ENCODE assay signal across 8 mouse cellular contexts in genomic region chr10:81648803-81649775, GRCm38 (mm10). TPM values are rescaled to one million over a fixed set of nuclear protein-coding genes. Genes with fewer than 3 reads are reported as not detected.
A peak's percentile ranks its signal among the peaks of the same experiment; 100 is the strongest.
DNase-seq lines count a peak whose midpoint lies in the region; ATAC-seq and TF ChIP-seq lines count a peak whose summit lies in the region.
"Not testable (repeated sequence)": the region's sequence is repeated elsewhere in the genome, so short reads cannot be mapped to it uniquely, and the experiment has no call there.

Gm10778 (plus strand) TSS chr10:81649059.

- DNase-seq in adrenal gland, postnatal 14 days = peak; percentile 90
- peak; percentile 91 for DNase-seq in embryonic facial prominence, embryonic 10.5 days (ENCODE audit: low spot score)
- peak; percentile 85 to 89 for DNase-seq in left cerebral cortex, postnatal 36 days (ENCODE audit: low spot score in 2 of 2)
- peak; percentile 92 for DNase-seq in midbrain, embryonic 10.5 days (ENCODE audit: low spot score)
- DNase-seq in right cerebral cortex, postnatal 36 days (ENCODE audit: low spot score in 2 of 2) = peak; percentile 74 to 81
- DNase-seq in yolk sac, embryonic 10.5 days (ENCODE audit: low spot score) = peak; percentile 90

- peak within 1 kb of the TSS; percentile 65 for H3K9ac ChIP-seq in intestine, postnatal 0 days (ENCODE audit: low read depth, low read length)

- H3K4me3 ChIP-seq in embryonic facial prominence, embryonic 10.5 days = peak within 1 kb of the TSS; percentile 67
- peak within 1 kb of the TSS; percentile 48 for H3K4me3 ChIP-seq in intestine, postnatal 0 days (ENCODE audit: low read depth, low read length)
- H3K4me3 ChIP-seq in midbrain, embryonic 10.5 days = peak within 1 kb of the TSS; percentile 62

- not testable (repeated sequence) for H3K4me1 ChIP-seq in embryonic facial prominence, embryonic 10.5 days; intestine, postnatal 0 days (replicated peaks; ENCODE audit: control insufficient read depth, insufficient read depth, low read length)
- peaks cover 18% of the 10 kb centered on the region for H3K4me1 ChIP-seq in midbrain, embryonic 10.5 days

- ATAC-seq in granulocyte monocyte progenitor cell, adult 5-6 weeks (replicated peaks; ENCODE audit: poor library complexity, severe bottlenecking) = peak; percentile 98
- peak; percentile 93 for ATAC-seq in intestine, postnatal 0 days

- 5% methylated on average over 39 of the region's 52 CpGs for WGBS in embryonic facial prominence, embryonic 10.5 days
- WGBS in intestine, postnatal 0 days = 3% methylated on average over 24 of the region's 52 CpGs
- WGBS in midbrain, embryonic 10.5 days = 5% methylated on average over 34 of the region's 52 CpGs

- not testable (repeated sequence) for H3K27me3 ChIP-seq in embryonic facial prominence, embryonic 10.5 days (replicated peaks; ENCODE audit: low read depth, poor library complexity, severe bottlenecking); intestine, postnatal 0 days (replicated peaks; ENCODE audit: control insufficient read depth, insufficient read depth, low read length)
- peaks cover 14% of the 10 kb centered on the region; the same call in 1 of the 2 replicates for H3K27me3 ChIP-seq in midbrain, embryonic 10.5 days (ENCODE audit: low read depth, poor library complexity, severe bottlenecking)

- peak within 1 kb of the TSS; percentile 89 for H3K27ac ChIP-seq in embryonic facial prominence, embryonic 10.5 days (replicated peaks)
- peak within 1 kb of the TSS; percentile 80 for H3K27ac ChIP-seq in intestine, postnatal 0 days (ENCODE audit: low read depth, low read length)
- H3K27ac ChIP-seq in midbrain, embryonic 10.5 days (replicated peaks) = peak within 1 kb of the TSS; percentile 88

- peak within 1 kb of the TSS; percentile 66 for H3K4me2 ChIP-seq in intestine, postnatal 0 days (replicated peaks; ENCODE audit: low read depth)

- intact Hi-C loops in left cerebral cortex, postnatal 36 days (cut with DNase I) = not testable (repeated sequence)

- H3K36me3 ChIP-seq in embryonic facial prominence, embryonic 10.5 days (replicated peaks) = peaks cover 39% of the 10 kb centered on the region
- H3K36me3 ChIP-seq in intestine, postnatal 0 days (ENCODE audit: control insufficient read depth, insufficient read depth) = not testable (repeated sequence)
- peaks cover 40% of the 10 kb centered on the region for H3K36me3 ChIP-seq in midbrain, embryonic 10.5 days

- not testable (repeated sequence) for TF ChIP-seq CTCF in intestine, postnatal 0 days (IDR thresholded peaks at IDR 0.05; ENCODE audit: low read depth)

- H3K9me3 ChIP-seq in embryonic facial prominence, embryonic 10.5 days = peaks cover 18% of the 10 kb centered on the region
- not testable (repeated sequence) for H3K9me3 ChIP-seq in intestine, postnatal 0 days (ENCODE audit: control insufficient read depth)
- H3K9me3 ChIP-seq in midbrain, embryonic 10.5 days (replicated peaks) = peaks cover 39% of the 10 kb centered on the region

RNA-seq across cellular contexts. Expression of gene Gm10778, which starts in this region (rescaled TPM):
- 2.1 and 3.3 TPM in 2 replicates for total RNA-seq in adrenal gland, postnatal 14 days (2021)
- polyA plus RNA-seq in embryonic facial prominence, embryonic 10.5 days (2016; fragmentation: Nextera tagmentation; extraction: Ambion mirVana) = 3.9 and 5.3 TPM in 2 replicates
- 3.1 and 9.4 TPM in 2 replicates for total RNA-seq in granulocyte monocyte progenitor cell, adult 5-6 weeks (2014; fragmentation: Nextera tagmentation)
- 4.2 and 6.1 TPM in 2 replicates for total RNA-seq in granulocyte monocyte progenitor cell, adult 5-6 weeks (2017)
- 1.6 TPM in 2 replicates for polyA plus RNA-seq in intestine, postnatal 0 days (2015; fragmentation: Nextera tagmentation; extraction: Ambion mirVana)
- total RNA-seq in left cerebral cortex, postnatal 36 days (2021) = 1 to 10 TPM; 3.9 to 4.1 TPM
- 4.9 and 5.6 TPM in 2 replicates for polyA plus RNA-seq in midbrain, embryonic 10.5 days (2016; fragmentation: Nextera tagmentation; extraction: Ambion mirVana)

Comparison
In these comparisons a context has a peak if more than half of its experiments do, and no peak if none do; other contexts are left out.
1. Peak in every context shown above with its lines: DNase-seq, ATAC-seq, H3K4me3 ChIP-seq and H3K27ac ChIP-seq.